Mouse (Mus musculus): Measurements from ENCODE around the gene Dip2b.

The Dip2b gene

DNA sequence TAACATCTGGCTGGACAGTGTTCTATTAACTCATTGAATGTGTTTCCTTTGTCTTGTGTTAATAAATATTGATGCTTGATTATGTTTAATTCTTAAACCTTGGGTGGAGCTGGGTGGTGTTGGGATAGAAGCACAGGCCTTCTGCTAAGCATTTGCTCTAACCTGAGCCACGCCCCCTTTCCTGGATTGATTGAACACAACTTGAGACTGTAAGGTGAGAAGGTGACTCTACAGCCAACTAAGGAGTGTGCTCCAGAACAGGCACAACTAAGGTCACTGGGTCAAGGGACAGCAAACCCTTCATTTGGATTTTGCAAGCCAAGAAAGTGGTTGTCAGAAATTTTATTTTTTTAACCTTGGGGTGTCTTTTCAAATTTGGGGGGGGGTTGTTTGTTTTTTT is 180.9 kb downstream of the Dip2b start:
- DNase-seq (ENCODE audit: low read depth, low spot score) = peak; percentile 81

DNA sequence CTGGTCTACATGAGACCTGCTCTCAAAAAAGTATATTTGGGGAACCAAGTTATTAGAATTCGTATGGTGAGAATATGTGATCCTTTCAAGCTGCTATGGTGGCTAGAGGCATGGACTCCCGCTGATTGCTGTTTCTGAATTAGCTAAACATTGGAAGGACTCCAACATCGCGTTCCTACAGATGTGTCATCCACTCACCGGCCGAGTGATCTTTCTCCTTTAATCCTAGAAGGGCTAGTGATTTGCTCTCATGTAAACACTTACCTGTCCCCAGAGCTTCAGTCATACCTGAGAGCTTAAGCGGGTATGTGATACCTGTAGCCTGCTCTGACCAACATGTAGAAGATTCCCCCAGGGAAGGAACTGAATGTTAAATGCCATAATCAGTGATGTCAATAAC is 182.5 kb downstream of the Dip2b start:
- DNase-seq (ENCODE audit: low read depth, low spot score) = no peak

DNA sequence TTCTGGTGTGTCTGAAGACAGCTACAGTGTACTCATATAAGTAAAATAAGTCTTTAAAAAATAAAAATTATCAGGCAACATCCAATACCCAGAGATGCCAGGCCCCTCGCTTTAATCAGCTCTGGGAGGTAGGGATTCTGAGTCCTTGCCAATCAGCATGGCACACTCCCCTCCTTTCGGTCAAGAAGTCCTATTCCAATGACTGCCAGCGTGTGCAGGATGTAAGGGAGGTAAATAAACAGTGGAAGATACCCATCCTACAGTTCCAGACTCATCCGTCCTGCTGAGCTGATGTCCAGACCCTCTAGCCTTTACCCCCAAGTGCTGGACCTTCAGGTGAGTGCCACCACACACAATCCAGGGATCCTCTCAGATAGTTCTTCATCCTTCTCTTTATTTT is 186.9 kb downstream of the Dip2b start:
- no peak for DNase-seq (ENCODE audit: low read depth, low spot score)

DNA sequence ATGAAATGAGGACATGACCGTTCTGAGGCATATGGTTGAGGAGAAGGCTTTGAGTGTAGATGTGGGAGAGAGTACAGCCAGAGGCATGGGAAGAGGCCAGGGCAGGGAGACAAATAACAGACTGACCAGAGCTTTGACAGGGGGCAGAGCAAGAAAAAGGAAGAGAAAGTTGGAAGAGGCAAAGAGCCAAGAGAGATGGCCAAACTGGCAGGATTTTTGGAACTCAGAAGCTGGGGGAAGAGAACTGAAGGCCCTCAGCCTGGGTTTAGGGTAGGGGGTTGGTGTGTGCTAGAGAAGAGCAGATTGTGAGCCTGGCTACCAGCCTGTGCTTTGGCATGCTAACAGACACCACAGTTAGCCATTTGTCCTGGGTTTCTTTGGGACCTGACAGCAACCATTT is 187.4 kb downstream of the Dip2b start:
- no peak for DNase-seq (ENCODE audit: low read depth, low spot score)

DNA sequence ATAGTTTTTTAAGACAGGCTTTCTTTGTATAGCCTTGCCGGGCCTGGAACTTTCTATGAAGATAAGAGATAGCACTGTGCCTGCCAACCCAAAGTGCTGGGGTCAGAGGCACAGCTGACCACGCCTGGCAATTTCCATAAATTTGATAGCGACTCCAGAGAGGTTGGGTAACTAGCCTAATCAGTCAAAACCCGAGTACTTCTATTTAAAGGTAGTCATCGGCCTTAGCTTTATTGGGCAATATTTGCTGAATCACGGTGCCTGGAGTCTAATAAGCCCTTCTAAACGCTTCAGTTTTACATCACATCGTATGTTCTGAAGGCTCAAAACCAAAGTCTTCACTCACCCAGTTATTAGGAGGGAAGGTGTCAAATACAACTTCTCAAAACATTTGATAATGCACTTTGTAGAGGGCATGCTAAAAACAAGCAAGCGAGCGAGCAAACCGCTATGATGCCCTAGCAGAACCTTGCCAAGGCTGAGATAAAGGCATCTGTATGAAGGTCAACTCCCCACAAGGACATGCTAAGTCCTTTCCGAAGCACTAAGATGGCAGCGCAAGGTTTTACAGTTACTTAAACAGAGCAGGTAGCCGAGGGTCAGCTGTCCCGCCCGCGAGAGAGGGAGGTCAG is 188.7 kb downstream of the Dip2b start:
- DNase-seq (ENCODE audit: low read depth, low spot score) = no peak

DNA sequence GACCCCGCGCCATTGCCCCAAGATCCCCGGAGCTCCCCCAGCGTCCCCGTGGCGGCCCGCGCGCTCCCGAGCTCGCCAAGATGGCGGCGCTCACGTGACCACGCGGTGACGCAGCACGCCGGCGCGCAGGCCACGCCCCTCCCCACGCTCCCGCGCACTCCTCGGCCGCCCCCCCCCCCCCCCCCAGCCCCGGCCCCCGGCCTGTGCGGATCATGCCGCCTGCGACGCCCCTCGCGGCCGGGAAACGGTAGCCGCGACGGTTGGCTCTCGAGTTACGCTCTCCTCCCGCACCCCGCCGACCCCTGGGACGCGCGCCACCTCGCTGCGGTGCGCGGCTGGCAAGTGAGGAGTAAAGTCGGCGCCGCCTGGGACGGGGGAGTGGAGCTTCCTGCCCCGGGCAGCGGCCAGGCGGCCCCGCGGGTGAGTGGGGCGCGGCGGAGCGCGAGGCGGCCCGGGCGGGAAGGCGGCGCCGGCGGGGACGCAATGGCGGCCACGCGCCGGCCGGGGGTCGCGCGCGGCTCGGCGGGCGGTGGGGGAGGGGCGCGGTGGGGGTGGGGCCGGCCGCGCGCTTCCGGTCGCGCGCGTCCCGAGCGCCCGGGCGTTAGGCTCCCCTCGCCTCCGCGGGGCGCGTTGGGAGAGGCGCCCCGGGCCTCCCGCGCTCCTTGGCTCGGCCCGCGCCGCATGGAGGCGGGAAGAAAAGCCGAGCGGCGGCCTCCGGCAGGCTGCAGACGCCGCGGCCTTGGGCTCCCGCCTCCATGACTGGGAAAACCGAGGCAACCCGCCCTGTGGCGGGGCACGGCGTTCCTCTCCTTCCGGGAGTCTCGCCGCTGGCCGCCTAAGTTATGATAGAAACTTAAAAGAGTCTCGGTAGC is 189.4 kb downstream of the Dip2b start, which contains the start of gene Atf1:
Atf1 (plus strand) TSS at position 157 of the 872 bp plus-strand sequence.
- DNase-seq (ENCODE audit: low read depth, low spot score) = peak; percentile 83

DNA sequence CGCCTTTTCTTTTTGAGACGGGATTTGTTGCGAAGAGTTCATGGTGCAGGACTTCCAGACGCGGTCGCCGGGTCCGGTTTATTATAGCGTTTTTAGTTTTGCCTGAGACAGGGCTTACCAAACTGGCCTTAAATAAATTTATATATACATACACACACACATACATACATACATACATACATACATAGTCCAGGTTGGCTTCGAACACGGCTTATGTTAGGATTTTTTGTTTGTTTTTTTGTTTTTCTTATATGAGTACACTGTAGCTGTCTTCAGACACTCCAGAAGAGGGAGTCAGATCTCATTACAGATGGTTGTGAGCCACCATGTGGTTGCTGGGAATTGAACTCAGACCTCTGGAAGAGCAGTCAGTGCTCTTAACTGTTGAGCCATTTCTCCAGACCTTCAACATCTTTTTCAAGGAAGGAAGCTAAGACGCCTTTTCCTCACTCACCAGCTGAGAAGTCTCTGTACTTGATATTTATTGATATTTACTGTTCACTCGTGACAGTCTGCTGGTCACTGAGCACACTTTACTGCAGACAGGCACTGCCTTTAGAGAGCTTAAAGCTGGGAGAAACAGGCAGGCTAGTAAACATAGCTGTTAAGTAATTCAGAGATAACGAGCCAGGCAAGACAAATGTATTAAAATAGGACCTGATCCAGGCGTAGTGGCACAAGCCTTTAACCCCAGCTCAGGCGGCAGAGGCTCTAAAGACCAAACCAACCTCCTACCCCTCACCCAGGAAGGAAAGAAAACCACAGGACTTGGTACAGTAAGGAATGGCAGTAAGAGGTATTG is 190.3 kb downstream of the Dip2b start:
- no peak for DNase-seq (ENCODE audit: low read depth, low spot score)

DNA sequence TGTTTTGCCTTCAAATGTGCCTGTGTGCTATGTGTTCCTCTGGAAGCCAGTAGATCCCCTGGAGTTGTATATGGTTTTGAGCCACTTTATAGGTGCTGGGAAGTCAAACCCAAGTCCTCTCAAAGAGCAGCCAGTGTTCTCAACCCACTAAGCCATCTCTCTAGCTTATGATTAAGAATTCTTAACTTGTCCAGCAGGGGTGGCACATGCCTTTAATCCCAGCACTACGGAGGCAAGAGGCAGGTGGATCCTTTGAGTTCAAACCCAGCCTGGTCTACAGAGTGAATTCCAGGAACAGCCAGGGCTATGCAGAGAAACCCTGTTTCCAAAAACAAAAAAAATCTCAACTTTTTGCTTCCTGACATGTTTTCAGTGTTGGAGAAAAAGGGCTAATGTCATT is 192.2 kb downstream of the Dip2b start:
- DNase-seq (ENCODE audit: low read depth, low spot score) = peak; percentile 73

DNA sequence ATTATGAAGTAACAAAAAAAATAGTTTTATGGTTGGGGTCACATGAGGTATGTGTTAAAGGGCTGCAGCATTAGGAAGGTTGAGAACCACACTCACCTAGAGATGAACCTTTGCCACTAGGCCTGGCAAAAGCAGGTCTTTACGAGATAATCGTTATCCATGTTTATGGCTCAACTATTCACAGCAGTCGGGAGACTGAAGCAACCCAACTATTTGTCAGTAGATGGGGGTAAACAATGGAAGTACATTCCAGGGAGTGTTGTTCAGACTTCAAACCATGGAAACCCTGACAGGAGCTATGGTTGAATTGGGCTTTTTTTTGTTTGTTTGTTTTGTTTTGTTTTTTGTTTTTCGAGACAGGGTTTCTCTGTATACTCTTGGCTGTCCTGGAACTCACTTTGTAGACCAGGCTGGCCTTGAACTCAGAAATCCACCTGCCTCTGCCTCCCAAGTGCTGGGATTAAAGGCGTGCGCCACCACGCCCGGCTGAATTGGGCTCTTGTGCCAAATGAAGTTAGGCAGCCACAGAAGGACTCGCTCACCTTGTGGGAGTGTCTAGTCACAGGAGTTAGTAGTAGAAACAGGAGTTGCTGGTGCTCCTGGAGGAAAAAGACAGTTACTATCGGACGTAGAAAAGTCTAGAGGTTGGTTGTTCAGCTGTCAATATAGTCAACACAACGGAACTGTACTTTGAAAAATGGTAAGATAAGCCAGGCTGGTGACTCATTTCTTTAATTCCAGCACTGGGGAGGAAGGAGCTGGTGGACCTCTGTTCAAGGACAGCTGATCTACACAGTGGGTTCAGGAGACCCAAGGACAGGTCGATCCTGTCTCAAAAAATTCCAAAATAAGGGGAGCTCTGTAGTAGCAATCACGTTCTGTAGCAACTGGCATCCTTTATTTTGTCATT is 193.4 kb downstream of the Dip2b start:
- peak; percentile 86 for DNase-seq (ENCODE audit: low read depth, low spot score)

DNA sequence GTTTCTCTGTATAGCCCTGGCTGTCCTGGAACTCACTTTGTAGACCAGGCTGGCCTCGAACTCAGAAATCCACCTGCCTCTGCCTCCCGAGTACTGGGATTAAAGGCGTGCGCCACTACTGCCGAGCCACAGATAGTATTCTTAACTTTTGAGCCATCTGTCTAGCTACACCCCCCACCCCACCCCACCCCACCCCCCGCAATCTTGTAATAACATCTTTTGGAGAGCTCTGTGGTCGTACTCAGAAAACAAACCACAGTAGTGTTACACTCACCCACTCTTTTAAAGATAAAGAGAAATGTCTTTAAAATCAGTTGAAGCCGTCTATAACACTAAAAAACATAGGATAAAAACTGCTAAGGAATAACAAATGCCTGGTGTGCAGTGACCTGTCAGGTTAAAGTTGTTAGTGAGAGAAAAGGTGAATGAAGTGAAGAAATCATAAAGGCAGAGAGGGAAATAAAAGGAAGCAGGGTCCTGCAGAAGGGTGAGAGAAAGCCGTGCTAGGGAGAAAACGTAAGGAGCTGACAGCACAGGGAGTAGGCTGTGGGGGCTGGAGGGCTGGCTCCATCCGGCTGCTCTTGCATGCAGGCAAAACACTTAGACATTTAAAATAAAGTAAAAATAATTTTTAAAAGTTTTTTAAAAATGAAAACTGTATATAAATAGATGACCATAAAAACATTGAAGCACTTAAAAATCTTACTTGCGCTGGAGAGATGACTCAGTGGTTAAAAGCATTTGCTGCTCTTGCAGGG is 196.9 kb downstream of the Dip2b start:
- no peak for DNase-seq (ENCODE audit: low read depth, low spot score)

DNA sequence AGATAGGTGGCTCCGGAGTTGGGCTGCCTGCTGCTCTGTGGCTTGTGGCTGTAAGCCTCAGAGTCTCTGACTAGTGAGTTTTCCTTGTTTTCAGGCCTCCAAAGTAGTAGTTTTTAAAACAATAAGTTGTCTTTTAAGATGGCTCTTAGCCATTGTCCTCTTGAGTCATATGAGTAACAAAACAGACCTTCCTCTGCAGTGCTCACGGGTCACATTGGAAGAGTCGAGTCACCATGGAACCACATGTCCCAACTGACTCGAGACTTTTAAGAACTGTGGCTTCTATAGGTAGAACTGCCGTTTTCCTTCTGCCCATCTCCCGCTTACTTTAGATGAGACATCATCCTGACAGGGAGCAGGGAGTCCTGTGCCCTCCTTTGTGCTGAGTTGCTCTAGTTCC is 198.5 kb downstream of the Dip2b start:
- DNase-seq (ENCODE audit: low read depth, low spot score) = no peak

DNA sequence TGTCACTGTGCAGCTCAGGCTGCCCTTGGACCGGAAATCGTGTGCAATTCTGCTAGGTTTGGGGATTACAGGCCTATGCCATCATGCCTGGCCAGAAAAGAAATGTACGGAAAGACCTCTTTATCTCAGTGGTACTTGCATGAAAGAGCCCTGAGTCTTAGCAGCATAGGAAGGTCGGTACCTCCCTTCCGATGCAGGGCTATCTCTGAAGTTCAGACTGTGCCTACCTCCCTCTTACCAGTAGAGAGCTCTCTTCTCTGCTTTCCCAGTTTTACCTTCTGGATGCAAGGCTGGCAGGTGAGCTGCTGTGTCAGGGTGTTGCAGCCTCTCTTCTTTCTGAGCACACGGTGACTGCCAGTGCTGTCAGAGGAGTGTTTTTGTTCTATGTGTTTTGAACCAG is 203.3 kb downstream of the Dip2b start:
- DNase-seq (ENCODE audit: low read depth, low spot score) = no peak

DNA sequence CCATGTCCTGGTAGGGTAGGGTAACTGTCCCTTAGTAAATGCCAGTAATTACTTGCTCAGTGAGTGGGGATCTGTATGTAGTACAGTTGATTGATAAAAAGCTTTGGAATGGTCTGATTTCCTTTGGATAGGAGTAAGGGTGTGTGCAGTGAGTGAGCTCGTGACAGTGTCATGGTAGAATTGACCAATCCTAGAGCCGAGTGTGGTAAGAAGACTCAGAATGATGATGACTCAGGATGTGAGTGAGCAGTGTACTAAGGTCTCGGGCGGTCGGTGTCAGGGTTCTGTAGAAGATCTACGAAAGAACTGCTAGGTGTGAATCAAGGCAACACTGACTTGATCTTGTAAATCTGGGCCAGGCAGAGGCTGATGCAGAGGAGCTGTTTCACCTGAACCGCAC is 207.5 kb downstream of the Dip2b start:
- no peak for DNase-seq (ENCODE audit: low read depth, low spot score)

DNA sequence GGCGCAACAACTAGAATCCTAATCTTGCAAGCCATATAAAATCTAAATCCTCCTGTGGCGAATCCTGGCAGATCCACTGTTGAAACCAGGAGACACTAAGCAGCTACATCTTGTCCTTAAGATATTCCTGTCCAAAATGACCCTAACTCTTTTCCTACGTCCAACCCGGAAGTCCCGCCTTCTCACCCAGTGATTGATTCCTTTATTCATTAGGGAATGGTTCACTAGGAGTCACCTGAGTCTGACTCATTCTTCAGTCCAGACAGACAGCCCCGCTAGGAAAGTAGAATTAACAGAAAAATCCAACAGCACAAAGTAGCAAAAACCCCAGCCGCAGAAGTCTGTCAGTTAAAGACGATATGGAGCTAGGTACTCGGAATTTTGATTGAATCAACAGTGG is 208.8 kb downstream of the Dip2b start:
- DNase-seq (ENCODE audit: low read depth, low spot score) = peak; percentile 81

DNA sequence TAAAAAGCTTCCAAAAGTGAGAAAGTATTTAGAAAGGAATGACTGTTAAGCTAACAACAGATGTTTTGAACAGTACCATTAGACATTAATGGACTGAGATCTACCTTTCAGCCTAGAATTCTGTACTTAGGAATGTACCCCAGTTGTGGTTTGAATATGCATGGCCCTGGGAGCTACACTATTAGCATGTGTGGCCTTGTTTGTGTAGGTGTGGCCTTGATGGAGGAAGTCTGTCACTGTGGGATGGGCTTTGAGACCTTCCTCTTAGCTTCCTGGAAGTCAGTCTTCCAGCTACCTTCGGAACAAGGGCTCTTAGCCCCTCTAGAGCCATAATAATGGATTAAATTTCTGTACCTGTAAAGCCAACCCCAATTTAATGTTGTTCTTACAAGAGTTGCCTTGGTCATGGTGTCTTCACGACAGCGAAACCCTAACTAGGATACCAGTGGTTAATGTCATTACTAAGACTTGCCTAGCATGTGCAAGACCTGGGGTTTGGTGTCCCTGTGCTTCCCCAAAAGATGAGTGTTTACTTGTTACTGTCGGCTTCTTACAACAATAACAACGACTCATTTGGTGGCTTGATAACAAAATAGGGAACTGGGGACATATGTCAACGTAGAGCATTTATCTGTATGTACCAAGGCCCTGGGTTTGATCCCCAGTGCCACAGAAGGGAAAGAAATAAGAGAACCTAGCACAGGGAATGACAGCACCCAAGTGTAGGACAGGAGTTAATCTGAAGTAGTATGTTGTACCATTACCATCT is 210.4 kb downstream of the Dip2b start:
- DNase-seq (ENCODE audit: low read depth, low spot score) = peak; percentile 93

DNA sequence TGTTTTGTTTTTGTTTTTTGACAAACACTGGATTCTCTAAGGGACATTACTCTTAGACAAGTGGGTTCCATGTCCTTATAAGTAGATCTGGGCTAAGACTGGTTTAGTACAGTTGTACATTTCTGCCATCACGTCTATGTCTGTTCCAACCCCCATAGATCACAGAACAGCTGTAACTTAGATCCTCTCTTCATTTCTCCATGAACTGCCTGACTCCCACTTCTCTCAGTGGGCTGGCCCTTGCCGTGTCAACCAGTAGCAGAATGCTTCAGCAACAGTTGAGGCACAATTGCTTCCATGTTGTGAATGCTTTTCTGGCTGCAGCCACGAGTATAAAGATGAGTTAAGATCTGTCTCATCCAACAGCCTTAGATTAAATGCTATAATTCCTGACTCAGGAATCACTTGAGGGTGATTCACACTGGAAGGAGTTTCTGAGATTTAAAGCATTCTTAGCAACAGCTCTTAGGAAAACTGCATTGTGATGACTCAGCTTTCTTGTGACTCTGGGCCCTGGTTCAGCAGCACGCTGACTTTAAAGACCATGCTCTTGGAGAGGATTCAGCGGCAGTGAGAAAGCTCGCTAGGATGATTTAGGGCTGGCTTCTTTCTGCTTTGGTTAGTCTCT is 212.8 kb downstream of the Dip2b start:
- DNase-seq (ENCODE audit: low read depth, low spot score) = no peak

DNA sequence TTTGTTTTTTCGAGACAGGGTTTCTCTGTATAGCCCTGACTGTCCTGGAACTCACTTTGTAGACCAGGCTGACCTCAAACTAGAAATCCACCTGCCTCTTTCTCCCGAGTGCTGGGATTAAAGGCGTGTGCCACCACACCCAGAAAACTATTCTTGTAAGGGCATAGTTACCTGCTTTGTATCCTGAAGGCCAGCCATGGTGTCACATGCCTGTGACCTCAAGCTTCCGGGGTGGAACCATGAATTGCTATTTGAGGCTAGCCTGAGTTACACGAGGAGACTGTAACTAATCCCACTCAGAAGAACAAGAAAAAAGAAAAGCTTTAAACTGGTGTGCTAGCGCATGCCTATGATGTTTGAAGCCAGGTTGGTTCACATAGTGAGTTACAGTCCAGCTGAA is 217.9 kb downstream of the Dip2b start:
- peak; percentile 94 for DNase-seq (ENCODE audit: low read depth, low spot score)

DNA sequence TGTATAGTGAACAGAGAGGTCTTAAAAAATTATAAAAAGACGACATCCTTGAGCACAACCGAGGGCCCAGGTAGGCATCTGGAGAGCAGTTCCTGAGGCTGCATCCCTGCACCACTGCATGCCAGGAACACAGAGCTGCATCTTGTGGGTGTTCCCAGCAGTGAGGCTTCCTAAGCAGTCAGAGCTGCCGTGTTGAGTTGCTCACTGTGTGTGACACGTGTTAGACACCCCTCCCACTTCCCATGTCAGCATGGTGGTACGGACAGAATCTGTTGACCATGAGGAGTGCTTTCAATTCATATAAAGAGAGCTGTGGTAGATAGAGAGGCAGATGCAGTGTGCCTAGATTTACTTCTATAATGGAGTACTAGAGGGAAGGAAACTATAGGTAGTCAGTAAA is 218.8 kb downstream of the Dip2b start:
- peak; percentile 61 for DNase-seq (ENCODE audit: low read depth, low spot score)
